Mouse (Mus musculus) bone marrow macrophage, adult 2 months (primary cell): ENCODE data around the gene 1700074P13Rik. TPM values are rescaled to one million over a fixed set of nuclear protein-coding genes. Genes with fewer than 3 reads are reported as not detected.

Source experiments
- H3K27ac ChIP-seq: 2 replicates; pipeline ENCODE4 v1.5.1; 2012; ENCODE audit warnings: low read depth, low read length; ENCODE audit not compliant: insufficient read depth
- H3K4me1 ChIP-seq: 2 replicates; pipeline ENCODE4 v1.6.1; 2012; ENCODE audit warnings: low read length; ENCODE audit not compliant: control insufficient read depth, insufficient read depth
- H3K4me3 ChIP-seq: 2 replicates; pipeline ENCODE4 v1.5.1; 2012; ENCODE audit warnings: mild to moderate bottlenecking, low read length, moderate library complexity; ENCODE audit not compliant: insufficient read depth
- CTCF ChIP-seq: IDR thresholded peaks from 2 replicates; pipeline ENCODE4 v1.5.1; 2012; ENCODE audit warnings: low read depth, mild to moderate bottlenecking, low read length, moderate library complexity
- POLR2A ChIP-seq: IDR thresholded peaks from 2 replicates; pipeline ENCODE4 v1.6.1; 2012; ENCODE audit warnings: mild to moderate bottlenecking, low read depth, low read length, borderline replicate concordance
- polyA plus RNA-seq: library from polyadenylated mRNA; stranded (reverse); fragments of >200 nt; gene quantifications from 2 replicates; pipeline ENCODE4 v1.2.4, GENCODE M21; 2012; ENCODE audit not compliant: missing spikeins, insufficient read depth, insufficient read length

1700074P13Rik gene
- polyA plus RNA-seq, 1 experiment, result not detected

GRCm38 (mm10) chr6:40887394-40887793 lies 53.0 kb downstream of the 1700074P13Rik start, which contains the start of gene Moxd2:
TSS of gene Moxd2 (minus strand) at chr6:40887494.
- H3K4me3 ChIP-seq, result no peak within 1 kb of the TSS
- peaks cover 20% of the 10 kb centered on the region for H3K4me1 ChIP-seq
- TF ChIP-seq CTCF (no peak), POLR2A (no peak)
- no peak within 1 kb of the TSS for H3K27ac ChIP-seq

Other genes with a start within 250 kb of the 1700074P13Rik start
- gene Moxd2, start 53.1 kb downstream of the 1700074P13Rik start, polyA plus RNA-seq, result not detected in 2 replicates
- not detected in 2 replicates for gene Prss58, start 40.2 kb downstream of the 1700074P13Rik start, polyA plus RNA-seq
- gene Gm4744, start 11.3 kb upstream of the 1700074P13Rik start, polyA plus RNA-seq, result not detected in 2 replicates
- gene 1810009J06Rik, start 24.2 kb upstream of the 1700074P13Rik start, polyA plus RNA-seq, result not detected in 2 replicates
- not detected in 2 replicates for gene Gm2663, start 58.9 kb upstream of the 1700074P13Rik start, polyA plus RNA-seq
- gene 2210010C04Rik, start 95.0 kb upstream of the 1700074P13Rik start, polyA plus RNA-seq, result not detected in 2 replicates